Mouse (Mus musculus) thymus, postnatal 0 days (tissue): ENCODE results near the gene Atxn7l1. TPM values are rescaled to one million over a fixed set of nuclear protein-coding genes. Genes with fewer than 3 reads are reported as not detected.
A peak's percentile ranks its signal among the peaks of the same experiment; 100 is the strongest.

Source experiments
- DNase-seq: peaks from one replicate; pipeline ENCODE4 v3.0.0-alpha.2; 2015; ENCODE audit warnings: low spot score
- polyA plus RNA-seq: library from polyadenylated mRNA; unstranded; fragments of >200 nt; fragmentation: Nextera tagmentation; extraction: Ambion mirVana; gene quantifications from 2 replicates; pipeline ENCODE4 v1.2.1, GENCODE M21; 2015

Atxn7l1 gene
- polyA plus RNA-seq, 1 experiment from 2014 or later, result 34.3 TPM

GRCm38 (mm10) chr12:33359209-33359608, 211.7 kb downstream of the Atxn7l1 start:
- no peak for DNase-seq

GRCm38 (mm10) chr12:33359878-33360482, 212.5 kb downstream of the Atxn7l1 start:
- no peak for DNase-seq

GRCm38 (mm10) chr12:33360729-33361128, 213.2 kb downstream of the Atxn7l1 start:
- DNase-seq, result no peak

GRCm38 (mm10) chr12:33364511-33364910, 217.0 kb downstream of the Atxn7l1 start:
- DNase-seq, result no peak

- no peak for DNase-seq
Measured at GRCm38 (mm10) chr12:33365133-33365532, 217.6 kb downstream of the Atxn7l1 start.

- DNase-seq, result no peak
Measured at GRCm38 (mm10) chr12:33369555-33369954, 222.1 kb downstream of the Atxn7l1 start.

- peak; percentile 81 for DNase-seq
Measured at GRCm38 (mm10) chr12:33379624-33380445, 232.3 kb downstream of the Atxn7l1 start.

GRCm38 (mm10) chr12:33388842-33389241, 241.3 kb downstream of the Atxn7l1 start:
- peak; percentile 63 for DNase-seq

- no peak for DNase-seq
Measured at GRCm38 (mm10) chr12:33390844-33391560, 243.5 kb downstream of the Atxn7l1 start.

- DNase-seq, result no peak
Measured at GRCm38 (mm10) chr12:33394804-33395623, 247.5 kb downstream of the Atxn7l1 start, which contains the start of gene Efcab10. TSS of gene Efcab10 (plus strand) at chr12:33394854.

- DNase-seq, result no peak
Measured at GRCm38 (mm10) chr12:33403265-33403693, 255.8 kb downstream of the Atxn7l1 start.

GRCm38 (mm10) chr12:33404996-33405395, 257.5 kb downstream of the Atxn7l1 start:
- DNase-seq, result no peak

- DNase-seq, result no peak
Measured at GRCm38 (mm10) chr12:33405398-33406026, 258.0 kb downstream of the Atxn7l1 start.

- DNase-seq, result no peak
Measured at GRCm38 (mm10) chr12:33411580-33412151, 264.2 kb downstream of the Atxn7l1 start.

Other genes starting within 250 kb of the Atxn7l1 start
- gene Sypl, start 193.8 kb upstream of the Atxn7l1 start, polyA plus RNA-seq, result 109 and 111 TPM in 2 replicates
- gene Cdhr3, start 54.8 kb upstream of the Atxn7l1 start, polyA plus RNA-seq, result 0.22 and 0.23 TPM in 2 replicates
- gene Efcab10, start 247.2 kb downstream of the Atxn7l1 start, polyA plus RNA-seq, result 0.36 and 0.46 TPM in 2 replicates